Mouse (Mus musculus) midbrain, postnatal 0 days (tissue): ENCODE data around the gene Ubiad1. TPM values are rescaled to one million over a fixed set of nuclear protein-coding genes. Genes with fewer than 3 reads are reported as not detected.

Experiments
- ATAC-seq: fragments of 200-750 bp; cut with Nextera tagmentation; 2 replicates; pipeline ENCODE4 v1.8.0; 2017; ENCODE audit warnings: moderate number of reproducible peaks, mild to moderate bottlenecking, moderate TSS enrichment, moderate library complexity; ENCODE audit not compliant: low FRiP score
- DNase-seq: peaks from one replicate; pipeline ENCODE4 v3.0.0-alpha.2; 2015; ENCODE audit warnings: low spot score
- H3K27ac ChIP-seq: fragments of 300-500 bp; sonication (generic); 2 replicates; pipeline ENCODE4 v1.5.1; 2014; ENCODE audit warnings: low read depth, mild to moderate bottlenecking, low read length, mixed read lengths
- H3K27me3 ChIP-seq: fragments of 300-500 bp; sonication (generic); 2 replicates; pipeline ENCODE4 v1.6.1; 2014; ENCODE audit warnings: low read length, control low read depth, mixed read lengths; ENCODE audit not compliant: insufficient read depth
- H3K36me3 ChIP-seq: fragments of 300-500 bp; sonication (generic); 2 replicates; pipeline ENCODE4 v1.6.1; 2014; ENCODE audit warnings: low read length, control low read depth, mixed read lengths; ENCODE audit not compliant: insufficient read depth
- H3K4me1 ChIP-seq: fragments of 300-500 bp; sonication (generic); 2 replicates; pipeline ENCODE4 v1.6.1; 2014; ENCODE audit warnings: mild to moderate bottlenecking, control low read depth, antibody characterized with exemption, low read length, mixed read lengths; ENCODE audit not compliant: insufficient read depth
- H3K4me2 ChIP-seq: fragments of 300-500 bp; sonication (generic); 2 replicates; pipeline ENCODE4 v1.6.1; 2014; ENCODE audit warnings: low read depth, mild to moderate bottlenecking, low read length, mixed read lengths; ENCODE audit not compliant: poor library complexity, severe bottlenecking
- H3K4me3 ChIP-seq: fragments of 300-500 bp; sonication (generic); 2 replicates; pipeline ENCODE4 v1.5.1; 2014; ENCODE audit warnings: low read depth, mild to moderate bottlenecking, low read length, moderate library complexity
- H3K9ac ChIP-seq: fragments of 300-500 bp; sonication (generic); replicated peaks from 2 replicates; pipeline ENCODE4 v1.6.1; 2014; ENCODE audit warnings: mild to moderate bottlenecking, low read length, moderate library complexity, mixed read lengths; ENCODE audit not compliant: poor library complexity, severe bottlenecking
- H3K9me3 ChIP-seq: fragments of 300-500 bp; sonication (generic); 2 replicates; pipeline ENCODE4 v1.6.1; 2016; ENCODE audit warnings: low read length, control low read depth
- CTCF ChIP-seq: IDR thresholded peaks from 2 replicates; pipeline ENCODE4 v1.5.1; 2016; ENCODE audit warnings: antibody characterized with exemption, mild to moderate bottlenecking
- WGBS: fragments of 180-500 bp; shearing (Covaris S2); extraction: QIAGEN DNeasy Blood & Tissue Kit; methylation state at CpG from one replicate; pipeline ENCODE4 v1.1.7; 2014; 5-methylcytosine and 5-hydroxymethylcytosine counted together
- polyA plus RNA-seq: library from polyadenylated mRNA; unstranded; fragments of >200 nt; fragmentation: Nextera tagmentation; extraction: Ambion mirVana; gene quantifications from 2 replicates; pipeline ENCODE4 v1.2.1, GENCODE M21; 2015
- total RNA-seq: library from RNA; depleted of rRNA; stranded (reverse); fragments of >200 nt; gene quantifications from 2 replicates; pipeline ENCODE4 v1.2.3, GENCODE M21; 2014; rRNA removed

Gene Ubiad1
- 16.0 and 19.8 TPM in 2 replicates for total RNA-seq
- 12.7 and 14.6 TPM in 2 replicates for polyA plus RNA-seq

DNA sequence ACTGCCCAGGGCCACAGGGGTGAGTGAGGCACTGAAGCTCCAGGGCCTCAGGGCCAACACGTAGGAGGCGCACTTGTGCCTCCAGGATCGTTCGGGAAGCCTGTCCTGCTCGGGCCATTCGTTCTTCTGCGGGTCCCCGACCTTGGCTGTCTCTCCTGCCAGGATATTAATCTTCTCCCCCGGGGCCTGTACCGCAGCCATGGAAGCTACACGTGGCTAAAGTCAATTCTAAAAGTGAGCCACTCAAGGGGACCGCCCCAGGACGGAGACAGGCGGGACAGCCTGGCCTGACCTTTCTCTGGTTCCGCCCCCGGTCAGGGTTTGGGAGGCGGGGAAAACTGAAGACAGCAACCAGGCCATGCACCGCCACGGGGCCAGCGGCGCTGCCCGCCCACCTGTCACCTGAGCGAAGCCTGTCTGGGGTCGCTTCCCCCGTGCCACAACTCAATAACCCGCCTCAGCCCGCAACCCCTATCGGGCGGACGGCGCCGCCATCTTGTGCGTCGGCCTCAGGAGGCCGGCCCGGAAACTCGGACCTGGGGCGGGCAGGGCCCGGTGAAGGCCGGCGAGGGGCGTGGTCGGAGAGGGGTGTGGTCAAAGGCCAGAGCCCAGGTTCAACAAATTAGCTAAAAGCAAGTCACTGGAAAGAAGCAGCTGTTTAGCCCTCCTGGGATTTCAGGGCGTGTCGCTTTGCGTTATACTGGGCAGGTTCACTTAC is at the start of gene Ubiad1:
TSS of gene Ubiad1 (minus strand) at position 522 of the 718 bp plus-strand sequence.
- Histone ChIP-seq H3K4me1 (peaks cover 14% of the 10 kb centered on the region), H3K9ac (peak within 1 kb of the TSS; percentile 79), H3K27me3 (no peaks in the 10 kb centered on the region), H3K9me3 (no peaks in the 10 kb centered on the region), H3K4me3 (peak within 1 kb of the TSS; percentile 75), H3K4me2 (peak within 1 kb of the TSS; percentile 94), H3K36me3 (no peaks in the 10 kb centered on the region), H3K27ac (peak within 1 kb of the TSS; percentile 77)
- DNase-seq: peak; percentile 77
- TF ChIP-seq CTCF: 0 out of 2 replicates have a peak, but pooled peaks have one; percentile 10
- under 1% methylated on average over 46 of the region's 46 CpGs for WGBS
- peak; percentile 59 for ATAC-seq

DNA sequence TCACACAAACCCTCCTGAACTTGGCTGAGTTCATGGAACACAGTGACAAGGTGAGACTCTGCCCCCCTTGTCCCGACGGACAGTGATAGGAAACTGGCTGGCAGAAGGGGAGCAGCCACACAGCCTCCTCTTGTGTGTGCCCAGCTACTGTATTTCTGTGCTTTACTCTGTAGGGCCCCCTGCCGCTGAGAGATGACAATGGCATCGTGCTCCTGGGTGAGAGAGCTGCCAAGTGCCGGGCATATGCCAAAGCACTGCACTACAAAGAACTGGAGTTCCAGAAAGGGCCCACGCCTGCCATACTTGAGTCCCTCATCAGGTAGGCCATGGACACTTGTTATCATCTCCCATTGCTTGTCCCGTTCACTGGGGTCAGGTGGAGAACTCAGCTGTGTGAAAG is 46.9 kb upstream of the Ubiad1 start:
- no peak overlapping the region for H3K9ac ChIP-seq
- ATAC-seq (no peak), DNase-seq (peak; percentile 43)
- 76% methylated on average over 7 of the region's 7 CpGs for WGBS
- no peak overlapping the region for H3K4me3 ChIP-seq
- H3K4me1 ChIP-seq: no peaks in the 10 kb centered on the region
- H3K4me2 ChIP-seq: no peak overlapping the region
- peak; percentile 32; the same call in 1 of the 2 replicates for TF ChIP-seq CTCF
- H3K27me3 ChIP-seq: no peaks in the 10 kb centered on the region
- H3K27ac ChIP-seq: no peak overlapping the region
- H3K36me3 ChIP-seq: peaks cover 73% of the 10 kb centered on the region
- H3K9me3 ChIP-seq: no peaks in the 10 kb centered on the region

DNA sequence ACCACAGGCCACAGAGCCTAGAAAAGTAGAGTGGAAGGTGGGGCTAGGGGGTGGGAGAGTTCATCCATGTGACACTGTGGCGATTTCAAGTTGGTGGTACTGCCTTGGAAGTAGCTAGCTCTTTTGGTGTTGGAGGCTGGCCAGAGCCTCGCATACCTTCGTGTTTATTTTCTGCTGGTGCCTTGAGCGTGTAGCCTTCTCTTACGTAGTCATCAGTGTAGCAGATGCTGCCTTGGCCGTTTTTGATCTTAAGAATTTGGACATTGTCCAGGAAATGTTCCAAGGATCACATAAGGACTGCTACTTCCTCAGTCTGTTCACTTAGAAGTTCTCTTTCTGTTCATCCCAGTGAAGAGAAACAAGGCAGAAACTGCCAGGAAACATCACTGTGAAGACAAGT is 45.9 kb upstream of the Ubiad1 start:
- no peak overlapping the region for H3K4me2 ChIP-seq
- H3K27ac ChIP-seq: no peak overlapping the region
- WGBS: 75% methylated on average over 6 of the region's 6 CpGs
- H3K4me1 ChIP-seq: no peaks in the 10 kb centered on the region
- peaks cover 76% of the 10 kb centered on the region for H3K36me3 ChIP-seq
- no peak for ATAC-seq
- H3K9ac ChIP-seq: no peak overlapping the region
- no peak for DNase-seq
- no peaks in the 10 kb centered on the region for H3K27me3 ChIP-seq
- H3K9me3 ChIP-seq: no peaks in the 10 kb centered on the region
- H3K4me3 ChIP-seq: no peak overlapping the region
- no peak for TF ChIP-seq CTCF

DNA sequence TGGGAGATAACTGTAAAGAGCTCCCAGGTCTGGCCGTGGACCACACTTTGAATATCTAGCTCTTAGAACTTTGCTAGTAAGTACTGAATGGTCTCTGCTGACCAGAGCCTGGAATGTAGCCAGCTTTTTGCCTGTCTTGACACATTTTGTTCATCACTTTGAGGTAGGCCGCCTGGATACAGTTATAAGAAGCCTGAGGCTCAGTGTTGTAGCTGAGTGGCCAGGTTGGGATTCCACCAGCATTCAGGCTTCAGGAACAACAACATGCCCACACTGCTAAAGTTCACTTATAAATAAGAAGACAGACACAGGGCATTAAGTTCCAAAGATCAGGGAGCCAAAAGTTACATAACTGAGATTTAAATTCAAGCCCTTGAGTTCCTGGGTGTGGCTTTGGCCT is 43.3 kb upstream of the Ubiad1 start:
- 78% methylated on average over 2 of the region's 2 CpGs for WGBS
- Histone ChIP-seq H3K27ac (no peak overlapping the region), H3K4me2 (no peak overlapping the region), H3K9me3 (no peaks in the 10 kb centered on the region), H3K27me3 (no peaks in the 10 kb centered on the region), H3K4me3 (no peak overlapping the region), H3K4me1 (no peaks in the 10 kb centered on the region), H3K9ac (no peak overlapping the region), H3K36me3 (peaks cover 88% of the 10 kb centered on the region)
- no peak for DNase-seq
- no peak for ATAC-seq
- TF ChIP-seq CTCF: no peak

DNA sequence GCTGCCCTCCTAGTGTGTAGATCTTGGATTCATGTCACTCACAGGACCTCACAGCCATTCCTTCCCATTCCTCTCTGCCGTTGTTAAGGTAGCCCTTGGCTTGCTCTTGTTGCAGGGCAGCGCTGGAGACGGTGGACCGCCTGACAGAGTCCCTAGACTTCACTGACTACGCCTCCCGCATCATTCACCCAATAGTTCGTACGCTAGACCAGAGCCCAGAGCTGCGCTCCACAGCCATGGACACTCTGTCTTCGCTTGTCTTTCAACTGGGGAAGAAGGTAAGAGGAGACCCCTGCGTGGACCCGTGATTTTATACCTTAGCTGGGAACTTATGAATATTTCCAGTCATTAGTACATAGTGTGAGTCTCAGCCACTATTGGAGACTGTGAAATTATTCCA is 39.9 kb upstream of the Ubiad1 start:
- H3K36me3 ChIP-seq: peaks cover 85% of the 10 kb centered on the region
- TF ChIP-seq CTCF: no peak
- no peak overlapping the region for H3K4me3 ChIP-seq
- no peak overlapping the region for H3K4me2 ChIP-seq
- no peaks in the 10 kb centered on the region for H3K27me3 ChIP-seq
- no peak overlapping the region for H3K27ac ChIP-seq
- no peak for DNase-seq
- no peaks in the 10 kb centered on the region for H3K4me1 ChIP-seq
- no peaks in the 10 kb centered on the region for H3K9me3 ChIP-seq
- H3K9ac ChIP-seq: no peak overlapping the region
- WGBS: 96% methylated on average over 12 of the region's 12 CpGs
- no peak for ATAC-seq

DNA sequence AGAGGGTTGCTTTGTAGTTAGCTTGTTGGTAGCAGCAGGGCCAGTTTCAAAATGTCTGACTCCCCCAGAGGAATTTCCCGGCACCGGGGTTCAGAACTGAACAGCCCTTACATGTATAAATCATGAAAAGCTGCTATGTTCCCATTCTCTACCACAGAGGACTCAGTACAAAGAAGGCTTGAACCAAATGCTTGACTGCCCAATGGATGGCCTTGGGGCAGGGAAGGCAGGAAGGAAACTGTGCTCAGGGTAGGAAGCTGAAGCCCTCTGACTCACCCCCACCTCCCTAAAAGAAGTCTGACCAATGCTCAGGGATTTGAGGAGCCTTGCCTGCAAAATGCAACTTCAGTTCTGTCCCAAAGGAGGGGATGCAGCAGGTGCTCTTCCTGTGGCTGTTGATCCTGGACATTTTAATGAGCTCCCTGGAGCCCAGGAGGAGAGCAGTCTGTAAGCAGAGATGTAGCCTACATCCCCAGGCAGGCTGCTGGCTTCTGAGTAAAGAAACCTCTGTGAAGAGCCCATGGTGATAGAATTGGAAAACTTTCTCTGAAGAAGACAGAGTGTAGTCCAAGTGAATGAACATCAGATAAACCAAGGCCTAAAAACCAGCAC is 37.1 kb upstream of the Ubiad1 start:
- ATAC-seq (peak; percentile 54; the same call in 1 of the 2 replicates), DNase-seq (no peak)
- no peak overlapping the region for H3K4me2 ChIP-seq
- no peak overlapping the region for H3K27ac ChIP-seq
- H3K9ac ChIP-seq: no peak overlapping the region
- H3K4me1 ChIP-seq: no peaks in the 10 kb centered on the region
- H3K4me3 ChIP-seq: no peak overlapping the region
- peaks cover 84% of the 10 kb centered on the region for H3K36me3 ChIP-seq
- 55% methylated on average over 2 of the region's 2 CpGs for WGBS
- no peaks in the 10 kb centered on the region for H3K9me3 ChIP-seq
- TF ChIP-seq CTCF: no peak
- H3K27me3 ChIP-seq: no peaks in the 10 kb centered on the region
